Mouse (Mus musculus) CH12.LX (cell line): ENCODE measurements around the gene Pde8a. TPM values are rescaled to one million over a fixed set of nuclear protein-coding genes. Genes with fewer than 3 reads are reported as not detected.

Experiments
- DNase-seq: peaks from one replicate; pipeline ENCODE4 v3.0.0-alpha.2; 2013; ENCODE audit errors: extremely low read depth
- H3K27ac ChIP-seq: 2 replicates; pipeline ENCODE4 v1.5.1; 2012; ENCODE audit warnings: low read depth, mild to moderate bottlenecking, control low read depth, moderate library complexity; ENCODE audit not compliant: insufficient read depth
- H3K27me3 ChIP-seq: replicated peaks from 2 replicates; pipeline ENCODE3; 2012; ENCODE audit warnings: inconsistent platforms
- H3K36me3 ChIP-seq, 2 experiments: replicated peaks in 1 of 2; 2 replicates each; pipeline versions ENCODE3 to v1.6.1; 2012; ENCODE audit warnings: inconsistent platforms in 1 of 2, low read length in 1 of 2, mild to moderate bottlenecking in 1 of 2, mixed read lengths in 1 of 2, moderate library complexity in 1 of 2; ENCODE audit not compliant: control insufficient read depth in 1 of 2, insufficient read depth in 1 of 2
- H3K4me1 ChIP-seq, 2 experiments: 2 replicates each; pipeline ENCODE4 v1.6.1; 2012; ENCODE audit warnings: inconsistent platforms in 1 of 2, moderate library complexity in 1 of 2; ENCODE audit not compliant: insufficient read depth in 2 of 2, control insufficient read depth in 1 of 2
- H3K4me2 ChIP-seq: 2 replicates; pipeline ENCODE4 v1.6.1; 2012; ENCODE audit warnings: low read depth, mild to moderate bottlenecking, control low read depth; ENCODE audit not compliant: poor library complexity, insufficient read depth, severe bottlenecking
- H3K4me3 ChIP-seq, 3 experiments: fragments of 150-350 bp in 1 of 3; sonication (generic) in 1 of 3; replicated peaks in 1 of 3; 2 replicates each; pipeline versions ENCODE3 to v1.5.1; 2011 to 2012; ENCODE audit warnings: low read depth in 2 of 3, low read length in 2 of 3, mild to moderate bottlenecking in 2 of 3, moderate library complexity in 2 of 3, control low read depth in 1 of 3, improper control_type of control experiment in 1 of 3, inconsistent platforms in 1 of 3, mixed read lengths in 1 of 3; ENCODE audit not compliant: poor library complexity in 1 of 3
- H3K79me2 ChIP-seq: replicated peaks from 2 replicates; pipeline ENCODE4 v1.6.1; 2012; ENCODE audit warnings: mild to moderate bottlenecking, moderate library complexity; ENCODE audit not compliant: control insufficient read depth, poor library complexity, insufficient read depth, severe bottlenecking; ENCODE audit errors: extremely low read depth
- H3K9ac ChIP-seq: 2 replicates; pipeline ENCODE4 v1.6.1; 2012; ENCODE audit warnings: low read depth, mild to moderate bottlenecking, control low read depth, moderate library complexity; ENCODE audit not compliant: insufficient read depth
- H3K9me3 ChIP-seq: replicated peaks from 2 replicates; pipeline ENCODE3; 2012; ENCODE audit warnings: low read length, inconsistent platforms, mixed read lengths
- CHD1 ChIP-seq: IDR thresholded peaks from 2 replicates; pipeline ENCODE4 v1.6.1; 2012; ENCODE audit warnings: low read depth, low read length, improper control_type of control experiment, inconsistent platforms
- CHD2 ChIP-seq: IDR thresholded peaks from 2 replicates; pipeline ENCODE4 v1.6.1; 2011; ENCODE audit warnings: low read length, improper control_type of control experiment
- ELF1 ChIP-seq: IDR thresholded peaks from 2 replicates; pipeline ENCODE4 v1.6.1; 2014; ENCODE audit warnings: low read depth, mild to moderate bottlenecking, inconsistent platforms, low read length, improper control_type of control experiment
- EP300 ChIP-seq: IDR thresholded peaks from 2 replicates; pipeline ENCODE4 v1.6.1; 2011; ENCODE audit warnings: low read length, improper control_type of control experiment
- ETS1 ChIP-seq: conservative IDR thresholded peaks from 2 replicates; pipeline ENCODE4 v1.6.1; 2012; ENCODE audit warnings: low read depth, mild to moderate bottlenecking, inconsistent platforms, low read length, improper control_type of control experiment, moderate library complexity
- GABPA ChIP-seq: IDR thresholded peaks from 2 replicates; pipeline ENCODE4 v1.6.1; 2012; ENCODE audit warnings: low read depth, low read length, improper control_type of control experiment, inconsistent platforms; ENCODE audit not compliant: insufficient replicate concordance
- HCFC1 ChIP-seq: IDR thresholded peaks from 2 replicates; pipeline ENCODE4 v1.6.1; 2012; ENCODE audit warnings: low read depth, mild to moderate bottlenecking, inconsistent platforms, low read length, improper control_type of control experiment
- IRF4 ChIP-seq: IDR thresholded peaks from 2 replicates; pipeline ENCODE4 v1.6.1; 2014; ENCODE audit warnings: low read depth, mild to moderate bottlenecking, inconsistent platforms, low read length, improper control_type of control experiment
- JUND ChIP-seq: conservative IDR thresholded peaks from 2 replicates; pipeline ENCODE4 v1.6.1; 2011; ENCODE audit warnings: low read depth, low read length, improper control_type of control experiment
- MAFK ChIP-seq: IDR thresholded peaks from 2 replicates; pipeline ENCODE4 v1.6.1; 2011; ENCODE audit warnings: low read length, improper control_type of control experiment; ENCODE audit not compliant: insufficient replicate concordance
- MAX ChIP-seq: IDR thresholded peaks from 2 replicates; pipeline ENCODE4 v1.6.1; 2011; ENCODE audit warnings: low read length, improper control_type of control experiment
- MEF2A ChIP-seq: IDR thresholded peaks from 2 replicates; pipeline ENCODE4 v1.6.1; 2014; ENCODE audit warnings: low read depth, mild to moderate bottlenecking, inconsistent platforms, low read length, improper control_type of control experiment, borderline replicate concordance
- MYC ChIP-seq: IDR thresholded peaks from 2 replicates; pipeline ENCODE4 v1.6.1; 2011; ENCODE audit warnings: low read depth, mild to moderate bottlenecking, improper control_type of control experiment, low read length
- NELFE ChIP-seq: IDR thresholded peaks from 2 replicates; pipeline ENCODE4 v1.6.1; 2011; ENCODE audit warnings: low read depth, low read length, improper control_type of control experiment
- PAX5 ChIP-seq: IDR thresholded peaks from 2 replicates; pipeline ENCODE4 v1.6.1; 2012; ENCODE audit warnings: low read length, inconsistent platforms, mixed read lengths
- POLR2A ChIP-seq: IDR thresholded peaks from 2 replicates; pipeline ENCODE4 v1.6.1; 2011; ENCODE audit warnings: low read depth, mild to moderate bottlenecking, improper control_type of control experiment, low read length
- POLR2AphosphoS2 ChIP-seq: IDR thresholded peaks from 2 replicates; pipeline ENCODE4 v1.6.1; 2011; ENCODE audit warnings: low read depth, low read length, improper control_type of control experiment
- RAD21 ChIP-seq: IDR thresholded peaks from 2 replicates; pipeline ENCODE4 v1.6.1; 2011; ENCODE audit warnings: low read depth, mild to moderate bottlenecking, low read length, improper control_type of control experiment, moderate library complexity
- TBP ChIP-seq: conservative IDR thresholded peaks from 2 replicates; pipeline ENCODE4 v1.6.1; 2011; ENCODE audit warnings: low read depth, low read length, improper control_type of control experiment
- TCF12 ChIP-seq: IDR thresholded peaks from 2 replicates; pipeline ENCODE4 v1.6.1; 2014; ENCODE audit warnings: low read depth, mild to moderate bottlenecking, inconsistent platforms, low read length, improper control_type of control experiment
- USF1 ChIP-seq: IDR thresholded peaks from 2 replicates; pipeline ENCODE4 v1.6.1; 2014; ENCODE audit warnings: low read depth, mild to moderate bottlenecking, inconsistent platforms, low read length, improper control_type of control experiment
- ZKSCAN1 ChIP-seq: IDR thresholded peaks from 2 replicates; pipeline ENCODE4 v1.6.1; 2012; ENCODE audit warnings: low read depth, inconsistent platforms, low read length, improper control_type of control experiment, borderline replicate concordance
- ZMIZ1 ChIP-seq: IDR thresholded peaks from 2 replicates; pipeline ENCODE4 v1.6.1; 2012; ENCODE audit warnings: low read depth, mild to moderate bottlenecking, inconsistent platforms, low read length, improper control_type of control experiment
- dilution Hi-C: fragments of 300-500 bp; cut with MboI; formaldehyde crosslinking; loops from 2 replicates; pipeline ENCODE4 v1.14.3; 2020; ENCODE audit warnings: low sequenced_read_pairs; ENCODE audit not compliant: extremely low pct_unique_long_range_greater_than_20kb, extremely low pct_ligation_motif_present
- in situ Hi-C: fragments of 300-500 bp; cut with MboI; formaldehyde crosslinking; loops from 3 replicates; pipeline ENCODE4 v1.14.3; 2019; ENCODE audit warnings: low sequenced_read_pairs, low pct_ligation_motif_present, low pct_unique_long_range_greater_than_20kb, mixed read lengths
- polyA plus RNA-seq: library from polyadenylated mRNA; unstranded; fragments of >175 nt; gene quantifications from 2 replicates; pipeline ENCODE4 v1.2.1, GENCODE M21; 2012; ENCODE audit warnings: low read depth; ENCODE audit not compliant: insufficient read length
- total RNA-seq, 2 experiments: library from RNA; depleted of rRNA; stranded (reverse); fragments of 300-350 nt in 1 of 2; fragments of >200 nt in 1 of 2; gene quantifications; 2 replicates each; pipeline ENCODE4 v1.2.3; 2012 to 2014

Pde8a gene
- total and polyA plus RNA-seq, 3 experiments, result 8.3 to 22.7 (median 9.1) TPM

- Histone ChIP-seq H3K9me3 (no peaks in the 10 kb centered on the region), H3K4me2 (no peak overlapping the region), H3K36me3 (peaks cover 3 to 16% of the 10 kb centered on the region in 2 experiments), H3K9ac (no peak overlapping the region), H3K4me1 (peaks cover 14 to 70% of the 10 kb centered on the region in 2 experiments), H3K27ac (no peak overlapping the region), H3K4me3 (no peak overlapping the region), H3K79me2 (peaks cover 2% of the 10 kb centered on the region; the same call in 1 of the 2 replicates), H3K27me3 (no peaks in the 10 kb centered on the region)
- DNase-seq, result no peak
- dilution Hi-C loops, result no loop called here
- in situ Hi-C loops, result no loop called here
- TF ChIP-seq MAFK, result no peak
- no peak for TF ChIP-seq CHD1
- no peak for TF ChIP-seq HCFC1
- TF ChIP-seq PAX5, result no peak
- no peak for TF ChIP-seq GABPA
- no peak for TF ChIP-seq EP300
- TF ChIP-seq NELFE, result no peak
- TF ChIP-seq MAX, result no peak
- TF ChIP-seq TBP, result no peak
- TF ChIP-seq ETS1, result no peak
These were observed 21.7 kb downstream of the Pde8a start for GRCm38 (mm10) chr7:81235117-81235516.

GRCm38 (mm10) chr7:81235600-81236223, 22.3 kb downstream of the Pde8a start:
- no peak for TF ChIP-seq ZMIZ1
- no peak for TF ChIP-seq PAX5
- no peak for TF ChIP-seq POLR2A
- TF ChIP-seq POLR2AphosphoS2, result no peak
- TF ChIP-seq MAFK, result no peak
- TF ChIP-seq NELFE, result no peak
- TF ChIP-seq USF1, result no peak
- no peak for TF ChIP-seq RAD21
- no peak for TF ChIP-seq ZKSCAN1
- TF ChIP-seq MEF2A, result peak; percentile 28; the same call in 1 of the 2 replicates
- no peak for TF ChIP-seq ELF1
- TF ChIP-seq MYC, result no peak
- TF ChIP-seq IRF4, result peak; percentile 89
- no peak for TF ChIP-seq CHD2
- peak; percentile 63 for TF ChIP-seq EP300
- no peak for TF ChIP-seq TCF12
- no peak for TF ChIP-seq JUND
- no peaks in the 10 kb centered on the region for H3K27me3 ChIP-seq
- no peaks in the 10 kb centered on the region for H3K9me3 ChIP-seq
- no peak overlapping the region for H3K4me3 ChIP-seq
- no peak overlapping the region for H3K27ac ChIP-seq
- dilution Hi-C loops, result no loop called here
- peak; percentile 22 for DNase-seq
- no peak overlapping the region for H3K9ac ChIP-seq
- in situ Hi-C loops, result no loop called here
- peaks cover 14 to 64% of the 10 kb centered on the region in 2 experiments for H3K4me1 ChIP-seq
- H3K4me2 ChIP-seq, result no peak overlapping the region
- peaks cover 3 to 16% of the 10 kb centered on the region in 2 experiments for H3K36me3 ChIP-seq
- H3K79me2 ChIP-seq, result peaks cover 2% of the 10 kb centered on the region; the same call in 1 of the 2 replicates
